Mouse (Mus musculus) MEL (cell line): ENCODE data around the gene Tex264. TPM values are rescaled to one million over a fixed set of nuclear protein-coding genes. Genes with fewer than 3 reads are reported as not detected.

ENCODE experiments used
- DNase-seq: peaks from one replicate; pipeline ENCODE4 v3.0.0; 2011; ENCODE audit warnings: low read depth, low spot score
- H3K27ac ChIP-seq: 2 replicates; pipeline ENCODE4 v1.5.1; 2012; ENCODE audit warnings: low read depth, mild to moderate bottlenecking, control low read depth, low read length, moderate library complexity; ENCODE audit not compliant: control insufficient read depth
- H3K27me3 ChIP-seq, 2 experiments: fragments of 150-350 bp in 1 of 2; sonication (generic) in 1 of 2; 2 replicates each; pipeline ENCODE4 v1.6.1; 2012; ENCODE audit warnings: low read length in 2 of 2, mild to moderate bottlenecking in 2 of 2, improper control_type of control experiment in 1 of 2, moderate library complexity in 1 of 2; ENCODE audit not compliant: insufficient read depth in 2 of 2, control insufficient read depth in 1 of 2
- H3K36me3 ChIP-seq, 2 experiments: 2 replicates each; pipeline ENCODE4 v1.6.1; 2012 to 2014; ENCODE audit warnings: low read length in 2 of 2, improper control_type of control experiment in 1 of 2, inconsistent platforms in 1 of 2, mild to moderate bottlenecking in 1 of 2; ENCODE audit not compliant: insufficient read depth in 2 of 2, control insufficient read depth in 1 of 2
- H3K4me1 ChIP-seq, 2 experiments: fragments of 150-350 bp in 1 of 2; sonication (generic) in 1 of 2; 2 replicates each; pipeline ENCODE4 v1.6.1; 2012; ENCODE audit warnings: low read length in 2 of 2, improper control_type of control experiment in 1 of 2, mild to moderate bottlenecking in 1 of 2; ENCODE audit not compliant: insufficient read depth in 2 of 2, control insufficient read depth in 1 of 2
- H3K4me3 ChIP-seq, 2 experiments: fragments of 150-350 bp in 1 of 2; sonication (generic) in 1 of 2; 2 replicates each; pipeline ENCODE4 v1.5.1; 2012; ENCODE audit warnings: low read depth in 2 of 2, low read length in 2 of 2, mild to moderate bottlenecking in 2 of 2, moderate library complexity in 2 of 2, control low read depth in 1 of 2, improper control_type of control experiment in 1 of 2; ENCODE audit not compliant: control insufficient read depth in 1 of 2, insufficient read depth in 1 of 2
- H3K79me2 ChIP-seq: 2 replicates; pipeline ENCODE4 v1.6.1; 2012; ENCODE audit warnings: mild to moderate bottlenecking, low read length, moderate library complexity; ENCODE audit not compliant: control insufficient read depth, poor library complexity, insufficient read depth
- H3K9ac ChIP-seq: 2 replicates; pipeline ENCODE4 v1.6.1; 2012; ENCODE audit warnings: low read depth, mild to moderate bottlenecking, control low read depth, low read length, moderate library complexity; ENCODE audit not compliant: control insufficient read depth, poor library complexity, severe bottlenecking
- H3K9me3 ChIP-seq: fragments of 150-350 bp; sonication (generic); replicated peaks from 2 replicates; pipeline ENCODE4 v1.6.1; 2012; ENCODE audit warnings: mild to moderate bottlenecking, low read length, improper control_type of control experiment, moderate library complexity; ENCODE audit not compliant: insufficient read depth
- BHLHE40 ChIP-seq: IDR thresholded peaks from 2 replicates; pipeline ENCODE4 v1.6.1; 2012; ENCODE audit warnings: low read depth, mild to moderate bottlenecking, inconsistent platforms, low read length, improper control_type of control experiment, borderline replicate concordance
- CHD1 ChIP-seq: IDR thresholded peaks from 2 replicates; pipeline ENCODE4 v1.6.1; 2012; ENCODE audit warnings: low read depth, mild to moderate bottlenecking, inconsistent platforms, low read length, improper control_type of control experiment
- CHD2 ChIP-seq: IDR thresholded peaks from 2 replicates; pipeline ENCODE4 v1.6.1; 2011; ENCODE audit warnings: low read length, improper control_type of control experiment
- CTCF ChIP-seq, 3 experiments: IDR thresholded peaks in 2 of 3; conservative IDR thresholded peaks in 1 of 3; 2 replicates each; pipeline ENCODE4 v1.5.1; 2011 to 2012; ENCODE audit warnings: low read length in 3 of 3, low read depth in 2 of 3, mild to moderate bottlenecking in 2 of 3, improper control_type of control experiment in 1 of 3, inconsistent platforms in 1 of 3, mixed read lengths in 1 of 3, moderate library complexity in 1 of 3; ENCODE audit not compliant: control insufficient read depth in 1 of 3, insufficient read depth in 1 of 3, poor library complexity in 1 of 3, severe bottlenecking in 1 of 3
- E2F4 ChIP-seq: IDR thresholded peaks from 2 replicates; pipeline ENCODE4 v1.6.1; 2011; ENCODE audit warnings: low read depth, low read length, improper control_type of control experiment, borderline replicate concordance
- ELF1 ChIP-seq: IDR thresholded peaks from 2 replicates; pipeline ENCODE4 v1.6.1; 2014; ENCODE audit warnings: low read depth, mild to moderate bottlenecking, inconsistent platforms, low read length, improper control_type of control experiment, moderate library complexity
- EP300 ChIP-seq, 2 experiments: IDR thresholded peaks; 2 replicates each; pipeline ENCODE4 v1.6.1; 2011; ENCODE audit warnings: improper control_type of control experiment in 2 of 2, low read length in 2 of 2, low read depth in 1 of 2, mild to moderate bottlenecking in 1 of 2
- GABPA ChIP-seq: IDR thresholded peaks from 2 replicates; pipeline ENCODE4 v1.6.1; 2012; ENCODE audit warnings: low read depth, mild to moderate bottlenecking, inconsistent platforms, low read length, improper control_type of control experiment, moderate library complexity
- HCFC1 ChIP-seq: IDR thresholded peaks from 2 replicates; pipeline ENCODE4 v1.6.1; 2012; ENCODE audit warnings: low read depth, mild to moderate bottlenecking, inconsistent platforms, low read length, improper control_type of control experiment, moderate library complexity
- MAFK ChIP-seq: IDR thresholded peaks from 2 replicates; pipeline ENCODE4 v1.6.1; 2011; ENCODE audit warnings: low read depth, mild to moderate bottlenecking, low read length, improper control_type of control experiment, borderline replicate concordance
- MAX ChIP-seq: IDR thresholded peaks from 2 replicates; pipeline ENCODE4 v1.6.1; 2011; ENCODE audit warnings: low read length, improper control_type of control experiment
- MAZ ChIP-seq: IDR thresholded peaks from 2 replicates; pipeline ENCODE4 v1.6.1; 2012; ENCODE audit warnings: low read depth, mild to moderate bottlenecking, inconsistent platforms, low read length, improper control_type of control experiment
- MXI1 ChIP-seq: IDR thresholded peaks from 2 replicates; pipeline ENCODE4 v1.6.1; 2011; ENCODE audit warnings: mild to moderate bottlenecking, low read depth, low read length, improper control_type of control experiment
- NELFE ChIP-seq: IDR thresholded peaks from 2 replicates; pipeline ENCODE4 v1.6.1; 2011; ENCODE audit warnings: low read depth, low read length, improper control_type of control experiment
- NRF1 ChIP-seq: IDR thresholded peaks from 2 replicates; pipeline ENCODE4 v1.6.1; 2014; ENCODE audit warnings: low read depth, mild to moderate bottlenecking, inconsistent platforms, low read length, improper control_type of control experiment, moderate library complexity; ENCODE audit not compliant: poor library complexity, insufficient read depth, severe bottlenecking
- POLR2A ChIP-seq, 2 experiments: IDR thresholded peaks; 2 replicates each; pipeline ENCODE4 v1.6.1; 2011 to 2012; ENCODE audit warnings: low read length in 2 of 2, mild to moderate bottlenecking in 2 of 2, control low read depth in 1 of 2, improper control_type of control experiment in 1 of 2, low read depth in 1 of 2, moderate library complexity in 1 of 2; ENCODE audit not compliant: control insufficient read depth in 1 of 2, insufficient read depth in 1 of 2, poor library complexity in 1 of 2
- POLR2AphosphoS2 ChIP-seq: IDR thresholded peaks from 2 replicates; pipeline ENCODE4 v1.6.1; 2011; ENCODE audit warnings: low read length, improper control_type of control experiment
- POLR2AphosphoS5 ChIP-seq: IDR thresholded peaks from 2 replicates; pipeline ENCODE4 v1.6.1; 2012; ENCODE audit warnings: low read depth, borderline replicate concordance, mild to moderate bottlenecking, inconsistent platforms, low read length, moderate library complexity, mixed read lengths
- SIN3A ChIP-seq: IDR thresholded peaks from 2 replicates; pipeline ENCODE4 v1.6.1; 2012; ENCODE audit warnings: low read length, improper control_type of control experiment, inconsistent platforms
- TAL1 ChIP-seq: IDR thresholded peaks from 2 replicates; pipeline ENCODE4 v1.6.1; 2012; ENCODE audit warnings: mild to moderate bottlenecking, inconsistent platforms, low read length, moderate library complexity, mixed read lengths
- TBP ChIP-seq: IDR thresholded peaks from 2 replicates; pipeline ENCODE4 v1.8.0; 2011; ENCODE audit warnings: low read depth, low read length, improper control_type of control experiment
- UBTF ChIP-seq: IDR thresholded peaks from 2 replicates; pipeline ENCODE4 v1.6.1; 2012; ENCODE audit warnings: low read depth, mild to moderate bottlenecking, inconsistent platforms, low read length, improper control_type of control experiment, moderate library complexity, borderline replicate concordance; ENCODE audit not compliant: insufficient read depth
- USF1 ChIP-seq: IDR thresholded peaks from 2 replicates; pipeline ENCODE4 v1.6.1; 2014; ENCODE audit warnings: low read depth, mild to moderate bottlenecking, inconsistent platforms, low read length, improper control_type of control experiment, moderate library complexity
- ZC3H11A ChIP-seq: IDR thresholded peaks from 2 replicates; pipeline ENCODE4 v1.6.1; 2012; ENCODE audit warnings: low read depth, mild to moderate bottlenecking, inconsistent platforms, low read length, improper control_type of control experiment
- ZKSCAN1 ChIP-seq: IDR thresholded peaks from 2 replicates; pipeline ENCODE4 v1.6.1; 2012; ENCODE audit warnings: low read depth, mild to moderate bottlenecking, inconsistent platforms, low read length, improper control_type of control experiment, moderate library complexity
- polyA plus RNA-seq, 2 experiments: library from polyadenylated mRNA; stranded (reverse) in 1 of 2; unstranded in 1 of 2; fragments of >175 nt in 1 of 2; fragments of >200 nt in 1 of 2; gene quantifications; 2 replicates each; pipeline versions ENCODE4 v1.2.1 to v1.2.4; 2012; ENCODE audit warnings: low replicate concordance in 2 of 2, low read depth in 1 of 2; ENCODE audit not compliant: insufficient read length in 2 of 2, insufficient read depth in 1 of 2, missing spikeins in 1 of 2
- total RNA-seq: library from RNA; depleted of rRNA; stranded (reverse); fragments of 300-350 nt; gene quantifications from 2 replicates; pipeline ENCODE4 v1.2.3, GENCODE M21; 2012

The Tex264 gene
- total and polyA plus RNA-seq, 3 experiments, result 47.1 to 87.6 TPM; not detected in 1

GRCm38 (mm10) chr9:106733690-106734089 lies 48.0 kb upstream of the Tex264 start:
- H3K4me1 ChIP-seq, result no peaks in the 10 kb centered on the region
- no peak for TF ChIP-seq ELF1
- TF ChIP-seq MXI1, result no peak
- TF ChIP-seq CHD1, result no peak
- no peak for TF ChIP-seq UBTF
- TF ChIP-seq CTCF (IDR thresholded peaks at IDR 0.05 in 2 of 3, conservative IDR thresholded peaks at IDR 0.05 in 1 of 3; ENCODE audit: control insufficient read depth in 1 of 3, insufficient read depth in 1 of 3, low read depth in 2 of 3, low read length in 3 of 3, poor library complexity in 1 of 3, severe bottlenecking in 1 of 3), result no peak
- no peak for TF ChIP-seq HCFC1
- no peak for TF ChIP-seq EP300 (IDR thresholded peaks at IDR 0.05; ENCODE audit: low read depth in 1 of 2, low read length in 2 of 2)
- TF ChIP-seq MAZ, result no peak
- TF ChIP-seq POLR2A (IDR thresholded peaks at IDR 0.05; ENCODE audit: control insufficient read depth in 1 of 2, insufficient read depth in 1 of 2, low read depth in 1 of 2, low read length in 2 of 2, poor library complexity in 1 of 2), result no peak
- no peak for TF ChIP-seq MAX
- no peak for TF ChIP-seq POLR2AphosphoS5
- TF ChIP-seq CHD2, result no peak
- no peak for TF ChIP-seq GABPA
- no peak for TF ChIP-seq USF1
- no peaks in the 10 kb centered on the region for H3K79me2 ChIP-seq
- H3K36me3 ChIP-seq, result no peaks in the 10 kb centered on the region
- H3K27me3 ChIP-seq, result no peaks in the 10 kb centered on the region
- DNase-seq, result no peak
- no peaks in the 10 kb centered on the region for H3K9me3 ChIP-seq
- H3K9ac ChIP-seq, result no peak overlapping the region
- no peak overlapping the region for H3K27ac ChIP-seq
- no peak overlapping the region for H3K4me3 ChIP-seq

GRCm38 (mm10) chr9:106729416-106729815 lies 43.7 kb upstream of the Tex264 start:
- no peaks in the 10 kb centered on the region for H3K9me3 ChIP-seq
- H3K4me1 ChIP-seq, result peaks cover 0 to 3% of the 10 kb centered on the region in 2 experiments; a peak in 3 of 4 replicates
- peaks cover 0 to 3% of the 10 kb centered on the region in 2 experiments; a peak in 2 of 4 replicates for H3K36me3 ChIP-seq
- TF ChIP-seq ZKSCAN1 (no peak), NRF1 (no peak), MAFK (no peak), CTCF (IDR thresholded peaks at IDR 0.05 in 2 of 3, conservative IDR thresholded peaks at IDR 0.05 in 1 of 3; ENCODE audit: control insufficient read depth in 1 of 3, insufficient read depth in 1 of 3, low read depth in 2 of 3, low read length in 3 of 3, poor library complexity in 1 of 3, severe bottlenecking in 1 of 3) (no peak), BHLHE40 (no peak), POLR2AphosphoS2 (no peak), MXI1 (no peak), SIN3A (no peak), TBP (no peak), USF1 (no peak), E2F4 (no peak), GABPA (no peak), EP300 (IDR thresholded peaks at IDR 0.05; ENCODE audit: low read depth in 1 of 2, low read length in 2 of 2) (no peak), POLR2AphosphoS5 (no peak), TAL1 (no peak), MAX (no peak), ZC3H11A (no peak), NELFE (no peak), POLR2A (IDR thresholded peaks at IDR 0.05; ENCODE audit: control insufficient read depth in 1 of 2, insufficient read depth in 1 of 2, low read depth in 1 of 2, low read length in 2 of 2, poor library complexity in 1 of 2) (no peak)
- no peak for DNase-seq
- H3K4me3 ChIP-seq, result no peak overlapping the region
- no peaks in the 10 kb centered on the region for H3K79me2 ChIP-seq
- H3K27me3 ChIP-seq, result no peaks in the 10 kb centered on the region
- H3K9ac ChIP-seq, result no peak overlapping the region
- H3K27ac ChIP-seq, result no peak overlapping the region
